ENCODE assay signal across 1 mouse cellular context in genomic region chr5:135568698-135569097, GRCm38 (mm10).
TF ChIP-seq lines count a peak whose summit lies in the region.

No protein-coding gene starts in this region.

TF ChIP-seq in MEL, 35 proteins besides CTCF, POLR2A, EP300 and RAD21:
- TF ChIP-seq ZNF384 (IDR thresholded peaks at IDR 0.05; ENCODE audit: low read depth, low read length) (peak; percentile 73), RCOR1 (IDR thresholded peaks at IDR 0.05; ENCODE audit: low read depth, low read length) (peak; percentile 45; the same call in 1 of the 2 replicates), MAFK (IDR thresholded peaks at IDR 0.05; ENCODE audit: borderline replicate concordance, low read depth, low read length) (peak; percentile 23; the same call in 1 of the 2 replicates), ETS1 (IDR thresholded peaks at IDR 0.05; ENCODE audit: low read depth, low read length) (0 out of 2 replicates have a peak, but pooled peaks have one; percentile 21), BHLHE40 (IDR thresholded peaks at IDR 0.05; ENCODE audit: borderline replicate concordance, low read depth, low read length) (no peak)
